Mouse (Mus musculus) kidney, postnatal 0 days (tissue): ENCODE measurements at regions not wholly inside any gene's neighbourhood (a gene's known extent, or its start where the extent isn't known, plus 50 kb on each side); places are given as distances from the start of the nearest gene placed in this dataset.

Experiments used
- ATAC-seq: fragments of 200-750 bp; cut with Nextera tagmentation; replicated peaks from 2 replicates; pipeline ENCODE4 v1.8.0; 2017; ENCODE audit warnings: low read depth, moderate number of reproducible peaks, moderate TSS enrichment, moderate library complexity; ENCODE audit not compliant: low FRiP score
- DNase-seq: peaks from one replicate; pipeline ENCODE4 v3.0.0-alpha.2; 2016; ENCODE audit warnings: low spot score
- H3K27ac ChIP-seq: fragments of 300-500 bp; sonication (generic); 2 replicates; pipeline ENCODE4 v1.5.1; 2014; ENCODE audit warnings: mild to moderate bottlenecking
- H3K27me3 ChIP-seq: fragments of 300-500 bp; sonication (generic); 2 replicates; pipeline ENCODE4 v1.6.1; 2014; ENCODE audit warnings: low read length, mixed read lengths; ENCODE audit not compliant: insufficient read depth
- H3K36me3 ChIP-seq: fragments of 300-500 bp; sonication (generic); 2 replicates; pipeline ENCODE4 v1.6.1; 2014; ENCODE audit warnings: low read length, mixed read lengths; ENCODE audit not compliant: insufficient read depth
- H3K4me1 ChIP-seq: fragments of 300-500 bp; sonication (generic); replicated peaks from 2 replicates; pipeline ENCODE4 v1.6.1; 2014; ENCODE audit warnings: antibody characterized with exemption, low read length, mixed read lengths; ENCODE audit not compliant: insufficient read depth
- H3K4me2 ChIP-seq: fragments of 300-500 bp; sonication (generic); 2 replicates; pipeline ENCODE4 v1.6.1; 2014; ENCODE audit warnings: mild to moderate bottlenecking, low read length, moderate library complexity, mixed read lengths
- H3K4me3 ChIP-seq: fragments of 300-500 bp; sonication (generic); replicated peaks from 2 replicates; pipeline ENCODE4 v1.5.1; 2014; ENCODE audit warnings: low read depth, low read length
- H3K9ac ChIP-seq: fragments of 300-500 bp; sonication (generic); 2 replicates; pipeline ENCODE4 v1.6.1; 2014; ENCODE audit warnings: low read depth, low read length
- H3K9me3 ChIP-seq: fragments of 300-500 bp; sonication (generic); replicated peaks from 2 replicates; pipeline ENCODE4 v1.6.1; 2016; ENCODE audit warnings: low read length, inconsistent platforms, mixed read lengths
- CTCF ChIP-seq: IDR thresholded peaks from 2 replicates; pipeline ENCODE4 v1.5.1; 2016; ENCODE audit warnings: antibody characterized with exemption, low read depth, mild to moderate bottlenecking, moderate library complexity
- WGBS: fragments of 180-500 bp; shearing (Covaris S2); extraction: QIAGEN DNeasy Blood & Tissue Kit; methylation state at CpG from one replicate; pipeline ENCODE4 v1.1.7; 2014; 5-methylcytosine and 5-hydroxymethylcytosine counted together

GRCm38 (mm10) chr6:67113261-67113660 lies 76.0 kb upstream of the Gadd45a start:
- Histone ChIP-seq H3K36me3 (no peaks in the 10 kb centered on the region), H3K4me1 (peaks cover 7% of the 10 kb centered on the region; the same call in 1 of the 2 replicates), H3K9ac (no peak overlapping the region), H3K4me3 (0 out of 2 replicates have a peak overlapping the region, but pooled peaks have one; percentile 20), H3K9me3 (no peaks in the 10 kb centered on the region), H3K27me3 (no peaks in the 10 kb centered on the region), H3K27ac (peak overlapping the region; percentile 78; the same call in 1 of the 2 replicates), H3K4me2 (no peak overlapping the region)
- no peak for TF ChIP-seq CTCF
- WGBS = 69% methylated on average over 4 of the region's 4 CpGs
- ATAC-seq (no peak), DNase-seq (no peak)

- Histone ChIP-seq H3K9me3 (no peaks in the 10 kb centered on the region), H3K27ac (no peak overlapping the region), H3K36me3 (no peaks in the 10 kb centered on the region), H3K9ac (no peak overlapping the region), H3K4me3 (no peak overlapping the region), H3K27me3 (no peaks in the 10 kb centered on the region), H3K4me2 (no peak overlapping the region), H3K4me1 (peaks cover 7% of the 10 kb centered on the region; the same call in 1 of the 2 replicates)
- TF ChIP-seq CTCF = no peak
- ATAC-seq (no peak), DNase-seq (no peak)
- 61% methylated on average over 6 of the region's 6 CpGs for WGBS
Measured at GRCm38 (mm10) chr6:67112311-67112710, 75.1 kb upstream of the Gadd45a start.

- Histone ChIP-seq H3K9me3 (no peaks in the 10 kb centered on the region), H3K9ac (no peak overlapping the region), H3K36me3 (no peaks in the 10 kb centered on the region), H3K4me3 (no peak overlapping the region), H3K27me3 (no peaks in the 10 kb centered on the region), H3K27ac (no peak overlapping the region), H3K4me2 (no peak overlapping the region), H3K4me1 (peaks cover 7% of the 10 kb centered on the region; the same call in 1 of the 2 replicates)
- no peak for DNase-seq
- ATAC-seq = no peak
- TF ChIP-seq CTCF = no peak
- WGBS = 71% methylated on average over 2 of the region's 2 CpGs
Measured at GRCm38 (mm10) chr6:67111581-67111980, 74.3 kb upstream of the Gadd45a start.

- no peak for DNase-seq
- ATAC-seq = no peak
- Histone ChIP-seq H3K36me3 (no peaks in the 10 kb centered on the region), H3K9me3 (no peaks in the 10 kb centered on the region), H3K9ac (no peak overlapping the region), H3K27me3 (no peaks in the 10 kb centered on the region), H3K4me2 (no peak overlapping the region), H3K27ac (no peak overlapping the region), H3K4me1 (peaks cover 7% of the 10 kb centered on the region; the same call in 1 of the 2 replicates), H3K4me3 (no peak overlapping the region)
- WGBS = 67% methylated on average over 1 of the region's 1 CpGs
- no peak for TF ChIP-seq CTCF
Measured at GRCm38 (mm10) chr6:67110391-67110790, 73.1 kb upstream of the Gadd45a start.

- WGBS = 50% methylated on average over 4 of the region's 4 CpGs
- no peaks in the 10 kb centered on the region for H3K9me3 ChIP-seq
- no peak overlapping the region for H3K4me3 ChIP-seq
- H3K4me2 ChIP-seq = no peak overlapping the region
- H3K9ac ChIP-seq = no peak overlapping the region
- no peak overlapping the region; the same call in 1 of the 2 replicates for H3K27ac ChIP-seq
- TF ChIP-seq CTCF = no peak
- no peaks in the 10 kb centered on the region for H3K36me3 ChIP-seq
- H3K27me3 ChIP-seq = no peaks in the 10 kb centered on the region
- no peak for ATAC-seq
- H3K4me1 ChIP-seq = peaks cover 7% of the 10 kb centered on the region; the same call in 1 of the 2 replicates
- no peak for DNase-seq
Measured at GRCm38 (mm10) chr6:67109774-67110173, 72.5 kb upstream of the Gadd45a start.

- H3K4me3 ChIP-seq = no peak overlapping the region
- H3K36me3 ChIP-seq = no peaks in the 10 kb centered on the region
- H3K27ac ChIP-seq = peak overlapping the region; percentile 79
- WGBS = 61% methylated on average over 4 of the region's 4 CpGs
- DNase-seq (peak; percentile 59), ATAC-seq (peak; percentile 89)
- H3K4me1 ChIP-seq = peaks cover 2% of the 10 kb centered on the region; the same call in 1 of the 2 replicates
- no peak overlapping the region for H3K4me2 ChIP-seq
- H3K9me3 ChIP-seq = no peaks in the 10 kb centered on the region
- no peak for TF ChIP-seq CTCF
- H3K27me3 ChIP-seq = no peaks in the 10 kb centered on the region
- no peak overlapping the region for H3K9ac ChIP-seq
Measured at GRCm38 (mm10) chr6:67107517-67107916, 70.3 kb upstream of the Gadd45a start.

- H3K36me3 ChIP-seq = no peaks in the 10 kb centered on the region
- TF ChIP-seq CTCF = no peak
- ATAC-seq (no peak), DNase-seq (no peak)
- H3K9me3 ChIP-seq = no peaks in the 10 kb centered on the region
- no peak overlapping the region for H3K27ac ChIP-seq
- no peak overlapping the region for H3K9ac ChIP-seq
- no peak overlapping the region for H3K4me2 ChIP-seq
- H3K27me3 ChIP-seq = no peaks in the 10 kb centered on the region
- H3K4me1 ChIP-seq = peaks cover 10% of the 10 kb centered on the region
- H3K4me3 ChIP-seq = no peak overlapping the region
- WGBS = 74% methylated on average over 2 of the region's 2 CpGs
Measured at GRCm38 (mm10) chr6:67106493-67106892, 69.2 kb upstream of the Gadd45a start.
